Mouse (Mus musculus): Measurements from ENCODE around the gene Cst8. TPM values are rescaled to one million over a fixed set of nuclear protein-coding genes. Genes with fewer than 3 reads are reported as not detected.
A peak's percentile ranks its signal among the peaks of the same experiment; 100 is the strongest.

The Cst8 gene
- polyA plus RNA-seq, 1 experiment from 2014 or later, result not detected

GRCm38 (mm10) chr2:148801491-148801921 lies 2.9 kb downstream of the Cst8 start:
- ATAC-seq (replicated peaks; ENCODE audit: extremely low read depth, insufficient read depth, low FRiP score), result peak; percentile 41; the same call in 1 of the 2 replicates
- Histone ChIP-seq H3K27ac (ENCODE audit: low read length) (no peak overlapping the region), H3K27me3 (ENCODE audit: control insufficient read depth, insufficient read depth, low read length) (no peaks in the 10 kb centered on the region), H3K36me3 (ENCODE audit: control insufficient read depth, insufficient read depth) (no peaks in the 10 kb centered on the region), H3K4me3 (ENCODE audit: low read length) (no peak overlapping the region), H3K9me3 (replicated peaks; ENCODE audit: control insufficient read depth, low read length) (no peaks in the 10 kb centered on the region), H3K4me2 (ENCODE audit: low read depth, low read length) (no peak overlapping the region), H3K9ac (ENCODE audit: low read length) (no peak overlapping the region), H3K4me1 (ENCODE audit: control insufficient read depth, insufficient read depth, low read length) (peaks cover 9% of the 10 kb centered on the region; the same call in 1 of the 2 replicates)
- WGBS, result 26% methylated on average over 3 of the region's 3 CpGs

- Histone ChIP-seq H3K27me3 (ENCODE audit: control insufficient read depth, insufficient read depth, low read length) (no peaks in the 10 kb centered on the region), H3K4me1 (ENCODE audit: control insufficient read depth, insufficient read depth, low read length) (peaks cover 1% of the 10 kb centered on the region; the same call in 1 of the 2 replicates), H3K4me3 (ENCODE audit: low read length) (no peak overlapping the region), H3K36me3 (ENCODE audit: control insufficient read depth, insufficient read depth) (no peaks in the 10 kb centered on the region), H3K27ac (ENCODE audit: low read length) (no peak overlapping the region), H3K9me3 (replicated peaks; ENCODE audit: control insufficient read depth, low read length) (no peaks in the 10 kb centered on the region), H3K4me2 (ENCODE audit: low read depth, low read length) (no peak overlapping the region), H3K9ac (ENCODE audit: low read length) (no peak overlapping the region)
- ATAC-seq (replicated peaks; ENCODE audit: extremely low read depth, insufficient read depth, low FRiP score), result no peak
- 72% methylated on average over 6 of the region's 6 CpGs for WGBS
These were observed 8.1 kb downstream of the Cst8 start for GRCm38 (mm10) chr2:148806696-148807095.

DNA sequence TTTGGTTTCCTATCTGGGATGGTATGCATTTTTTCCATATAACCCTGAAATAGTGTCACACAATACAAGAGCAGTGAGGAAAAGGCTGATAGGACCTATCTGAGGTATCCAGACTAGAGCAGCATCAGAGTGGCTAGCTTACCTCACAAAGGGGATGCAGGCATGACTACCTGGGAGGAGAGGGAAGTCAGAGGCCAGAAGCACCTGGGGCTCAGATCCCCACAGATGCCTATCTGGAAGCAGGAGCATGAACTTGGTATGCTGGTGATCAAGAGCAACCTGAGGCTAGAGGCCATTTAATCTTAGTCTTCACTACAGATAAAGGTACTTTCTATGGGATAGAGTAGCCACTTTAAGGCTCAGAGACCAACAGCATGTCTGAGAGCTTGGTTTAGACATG lies 21.3 kb downstream of the Cst8 start, which contains the start of gene Cst13:
Gene Cst13 (plus strand): TSS at position 173 of the 400 bp plus-strand sequence.
- Histone ChIP-seq H3K27ac (ENCODE audit: low read length) (no peak within 1 kb of the TSS), H3K4me1 (ENCODE audit: control insufficient read depth, insufficient read depth, low read length) (no peaks in the 10 kb centered on the region), H3K4me3 (ENCODE audit: low read length) (no peak within 1 kb of the TSS), H3K27me3 (ENCODE audit: control insufficient read depth, insufficient read depth, low read length) (no peaks in the 10 kb centered on the region), H3K9ac (ENCODE audit: low read length) (no peak within 1 kb of the TSS), H3K36me3 (ENCODE audit: control insufficient read depth, insufficient read depth) (no peaks in the 10 kb centered on the region), H3K4me2 (ENCODE audit: low read depth, low read length) (no peak within 1 kb of the TSS), H3K9me3 (replicated peaks; ENCODE audit: control insufficient read depth, low read length) (no peaks in the 10 kb centered on the region)
- no peak for ATAC-seq (replicated peaks; ENCODE audit: extremely low read depth, insufficient read depth, low FRiP score)

- H3K4me2 ChIP-seq (ENCODE audit: low read depth, low read length), result no peak overlapping the region
- no peak for ATAC-seq (replicated peaks; ENCODE audit: extremely low read depth, insufficient read depth, low FRiP score)
- no peaks in the 10 kb centered on the region for H3K27me3 ChIP-seq (ENCODE audit: control insufficient read depth, insufficient read depth, low read length)
- H3K4me3 ChIP-seq (ENCODE audit: low read length), result no peak overlapping the region
- H3K4me1 ChIP-seq (ENCODE audit: control insufficient read depth, insufficient read depth, low read length), result no peaks in the 10 kb centered on the region
- no peaks in the 10 kb centered on the region for H3K9me3 ChIP-seq (replicated peaks; ENCODE audit: control insufficient read depth, low read length)
- H3K27ac ChIP-seq (ENCODE audit: low read length), result no peak overlapping the region
- WGBS, result 43% methylated on average over 1 of the region's 1 CpGs
- H3K9ac ChIP-seq (ENCODE audit: low read length), result no peak overlapping the region
- no peaks in the 10 kb centered on the region for H3K36me3 ChIP-seq (ENCODE audit: control insufficient read depth, insufficient read depth)
These were observed 27.4 kb downstream of the Cst8 start for GRCm38 (mm10) chr2:148825986-148826385.

- Histone ChIP-seq H3K9ac (ENCODE audit: low read length) (no peak within 1 kb of the TSS), H3K9me3 (replicated peaks; ENCODE audit: control insufficient read depth, low read length) (no peaks in the 10 kb centered on the region), H3K27me3 (ENCODE audit: control insufficient read depth, insufficient read depth, low read length) (no peaks in the 10 kb centered on the region), H3K36me3 (ENCODE audit: control insufficient read depth, insufficient read depth) (no peaks in the 10 kb centered on the region), H3K4me2 (ENCODE audit: low read depth, low read length) (no peak within 1 kb of the TSS), H3K4me1 (ENCODE audit: control insufficient read depth, insufficient read depth, low read length) (no peaks in the 10 kb centered on the region), H3K4me3 (ENCODE audit: low read length) (no peak within 1 kb of the TSS), H3K27ac (ENCODE audit: low read length) (no peak within 1 kb of the TSS)
- ATAC-seq (replicated peaks; ENCODE audit: extremely low read depth, insufficient read depth, low FRiP score), result no peak
- whole genome bisulfite sequencing, result 55% methylated on average over 4 of the region's 4 CpGs
These were observed 36.3 kb downstream of the Cst8 start, which contains the start of gene Cst9 for GRCm38 (mm10) chr2:148834912-148835311. Gene Cst9, plus strand, starts transcription at chr2:148835147.

GRCm38 (mm10) chr2:148838075-148838777 lies 39.6 kb downstream of the Cst8 start:
- Histone ChIP-seq H3K9ac (ENCODE audit: low read length) (no peak overlapping the region), H3K4me2 (ENCODE audit: low read depth, low read length) (no peak overlapping the region), H3K27ac (ENCODE audit: low read length) (no peak overlapping the region), H3K36me3 (ENCODE audit: control insufficient read depth, insufficient read depth) (no peaks in the 10 kb centered on the region), H3K27me3 (ENCODE audit: control insufficient read depth, insufficient read depth, low read length) (no peaks in the 10 kb centered on the region), H3K4me1 (ENCODE audit: control insufficient read depth, insufficient read depth, low read length) (no peaks in the 10 kb centered on the region), H3K4me3 (ENCODE audit: low read length) (no peak overlapping the region), H3K9me3 (replicated peaks; ENCODE audit: control insufficient read depth, low read length) (no peaks in the 10 kb centered on the region)
- no peak for ATAC-seq (replicated peaks; ENCODE audit: extremely low read depth, insufficient read depth, low FRiP score)
- 78% methylated on average over 5 of the region's 5 CpGs for WGBS

- H3K27ac ChIP-seq (ENCODE audit: low read length), result no peak overlapping the region
- H3K4me2 ChIP-seq (ENCODE audit: low read depth, low read length), result no peak overlapping the region
- no peaks in the 10 kb centered on the region for H3K9me3 ChIP-seq (replicated peaks; ENCODE audit: control insufficient read depth, low read length)
- no peak overlapping the region for H3K4me3 ChIP-seq (ENCODE audit: low read length)
- H3K36me3 ChIP-seq (ENCODE audit: control insufficient read depth, insufficient read depth), result no peaks in the 10 kb centered on the region
- H3K9ac ChIP-seq (ENCODE audit: low read length), result no peak overlapping the region
- H3K4me1 ChIP-seq (ENCODE audit: control insufficient read depth, insufficient read depth, low read length), result no peaks in the 10 kb centered on the region
- no peak for ATAC-seq (replicated peaks; ENCODE audit: extremely low read depth, insufficient read depth, low FRiP score)
- WGBS, result 46% methylated on average over 2 of the region's 2 CpGs
- no peaks in the 10 kb centered on the region for H3K27me3 ChIP-seq (ENCODE audit: control insufficient read depth, insufficient read depth, low read length)
These were observed 40.6 kb downstream of the Cst8 start for GRCm38 (mm10) chr2:148839224-148839623.

DNA sequence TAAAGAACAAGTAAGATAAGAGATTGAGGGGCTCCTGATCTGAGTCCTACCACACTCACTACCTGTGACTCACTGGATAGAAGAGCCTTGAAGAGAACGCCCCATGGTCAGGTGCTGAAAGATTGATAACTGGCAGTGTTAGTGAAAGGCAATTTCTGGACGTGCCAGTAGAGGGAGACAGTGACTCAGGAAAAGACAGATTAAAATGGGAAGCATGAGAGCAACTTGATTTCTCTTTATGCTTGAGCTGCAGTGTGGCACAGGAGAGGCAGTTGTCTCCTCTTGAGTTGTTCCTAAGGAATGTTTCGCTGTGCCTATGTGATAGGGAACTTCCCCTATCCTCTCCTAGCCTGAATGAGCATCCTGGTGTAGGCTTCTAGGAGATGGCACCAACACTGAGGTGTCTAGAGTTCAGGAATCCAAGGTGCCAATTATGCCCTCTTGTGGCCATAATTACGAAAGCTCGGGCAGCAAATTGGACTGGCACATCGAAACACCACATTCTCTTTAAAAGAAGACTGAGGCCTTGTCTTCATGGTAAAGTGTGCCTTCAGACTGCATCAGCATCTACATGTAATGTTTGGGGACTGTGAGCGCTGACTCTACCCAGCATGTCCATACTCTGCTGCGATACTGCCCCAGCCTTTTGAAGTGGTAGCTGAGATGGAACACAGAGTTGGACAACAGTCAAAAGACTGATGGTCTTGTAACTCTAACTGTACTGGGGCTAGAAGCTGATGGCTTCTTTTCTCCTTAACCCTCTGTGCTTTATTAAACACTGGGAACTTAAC lies 52.7 kb downstream of the Cst8 start:
- no peaks in the 10 kb centered on the region for H3K36me3 ChIP-seq (ENCODE audit: control insufficient read depth, insufficient read depth)
- no peak overlapping the region for H3K9ac ChIP-seq (ENCODE audit: low read length)
- no peaks in the 10 kb centered on the region for H3K27me3 ChIP-seq (ENCODE audit: control insufficient read depth, insufficient read depth, low read length)
- peak; percentile 45; the same call in 1 of the 2 replicates for ATAC-seq (replicated peaks; ENCODE audit: extremely low read depth, insufficient read depth, low FRiP score)
- H3K9me3 ChIP-seq (replicated peaks; ENCODE audit: control insufficient read depth, low read length), result no peaks in the 10 kb centered on the region; the same call in 1 of the 2 replicates
- H3K4me2 ChIP-seq (ENCODE audit: low read depth, low read length), result peak overlapping the region; percentile 31; the same call in 1 of the 2 replicates
- H3K4me1 ChIP-seq (ENCODE audit: control insufficient read depth, insufficient read depth, low read length), result no peaks in the 10 kb centered on the region
- WGBS, result 41% methylated on average over 8 of the region's 8 CpGs
- no peak overlapping the region for H3K4me3 ChIP-seq (ENCODE audit: low read length)
- no peak overlapping the region for H3K27ac ChIP-seq (ENCODE audit: low read length)

Data from heart, embryonic 16.5 days (tissue).